Mouse (Mus musculus) thymus, postnatal 4 days (tissue): ENCODE measurements around the gene Olfr15.
A peak's percentile ranks its signal among the peaks of the same experiment; 100 is the strongest.
"Not testable (repeated sequence)": the region's sequence is repeated elsewhere in the genome, so short reads cannot be mapped to it uniquely, and the experiment has no call there.

ENCODE experiments used
- DNase-seq: peaks from one replicate; pipeline ENCODE4 v3.0.0; 2021

Olfr15 gene

DNA sequence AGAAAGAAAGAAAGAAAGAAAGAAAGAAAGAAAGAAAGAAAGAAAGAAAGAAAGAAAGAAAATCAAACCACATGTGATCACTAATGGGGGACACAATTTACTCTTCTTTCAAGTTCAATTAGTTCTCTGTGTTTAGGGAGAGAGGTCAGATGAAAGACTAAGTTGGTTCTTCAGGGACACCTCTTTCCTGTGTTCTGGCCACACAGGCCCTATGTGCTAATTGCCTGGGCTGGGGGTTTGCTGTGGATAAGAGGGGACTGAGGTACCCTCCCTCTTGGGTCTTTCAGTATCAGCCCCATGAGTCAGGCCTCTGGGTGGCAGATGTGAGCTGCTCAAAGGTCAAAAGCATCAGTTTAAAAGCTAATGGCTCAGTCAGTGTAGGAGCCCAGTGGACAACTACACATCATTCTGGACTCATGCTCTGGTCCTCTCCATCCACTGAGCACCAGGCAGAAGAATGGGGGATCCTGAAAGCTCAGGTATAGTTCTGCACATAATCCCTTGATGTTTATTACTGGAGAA lies at the start of gene Olfr15:
Gene Olfr15, plus strand, starts transcription at position 291 of the 522 bp plus-strand sequence.
- DNase-seq, result no peak

DNA sequence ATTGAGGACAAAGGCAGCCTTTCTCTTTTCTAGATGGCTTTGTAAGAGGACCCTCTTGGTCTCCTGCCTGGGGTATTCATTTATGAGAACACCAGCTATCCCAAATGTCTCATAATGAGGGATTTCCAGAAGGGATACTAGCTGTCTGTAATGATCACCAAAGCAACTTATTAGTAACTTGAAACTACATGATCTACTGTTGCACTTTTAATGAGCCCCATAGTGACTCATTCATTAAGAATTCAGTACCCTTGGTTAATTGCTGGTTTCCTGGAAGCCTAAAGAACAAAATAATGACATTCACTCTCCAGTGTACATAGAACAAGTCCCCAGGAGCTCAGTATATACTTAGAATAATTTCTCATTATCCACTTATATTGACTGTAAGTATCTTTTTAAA lies 49.4 kb upstream of the Olfr15 start:
- no peak for DNase-seq

- DNase-seq, result no peak
Measured at GRCm38 (mm10) chr16:3788394-3788793, 42.3 kb upstream of the Olfr15 start.

GRCm38 (mm10) chr16:3808176-3808575 lies 22.5 kb upstream of the Olfr15 start:
- DNase-seq, result no peak

GRCm38 (mm10) chr16:3814667-3815066 lies 16.0 kb upstream of the Olfr15 start:
- not testable (repeated sequence) for DNase-seq

DNA sequence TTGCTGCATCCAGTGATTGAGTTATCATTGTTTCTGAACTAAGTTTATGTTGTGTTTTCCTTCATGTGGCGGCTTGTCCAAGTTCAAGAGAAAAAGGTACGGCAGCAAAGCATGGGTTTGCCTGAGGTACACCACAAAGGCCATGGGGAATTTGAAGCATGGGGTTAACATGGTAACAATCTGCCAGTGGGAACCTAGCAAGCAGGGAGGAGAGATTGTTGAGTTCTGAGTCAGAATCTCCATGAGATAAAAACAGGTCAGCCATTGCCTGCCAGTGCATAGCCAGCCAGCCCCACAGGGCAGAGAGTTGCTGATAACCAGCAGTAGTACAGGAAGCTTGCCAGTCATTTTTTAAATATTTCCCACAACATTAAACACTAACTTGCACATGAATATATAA lies 10.5 kb upstream of the Olfr15 start:
- DNase-seq, result no peak

DNA sequence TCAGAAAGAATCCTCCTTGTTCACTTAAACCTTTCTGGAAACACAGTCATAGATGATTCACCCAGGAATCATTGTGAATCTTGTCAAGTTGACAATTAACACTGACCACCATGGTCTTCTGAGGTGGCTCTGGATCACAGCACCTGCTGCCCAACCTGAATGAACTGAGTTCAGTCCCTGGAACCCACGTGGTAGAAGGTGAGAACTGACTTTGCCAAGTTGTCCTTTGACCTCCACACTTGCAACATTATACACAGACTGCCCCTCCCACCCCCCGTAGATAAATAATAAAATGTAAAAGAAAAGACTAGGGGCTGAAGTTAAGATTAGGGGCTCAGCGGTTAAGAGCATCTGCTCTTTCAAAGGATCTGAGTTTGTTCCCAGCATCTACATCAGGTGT lies 2.7 kb upstream of the Olfr15 start:
- DNase-seq, result no peak

DNA sequence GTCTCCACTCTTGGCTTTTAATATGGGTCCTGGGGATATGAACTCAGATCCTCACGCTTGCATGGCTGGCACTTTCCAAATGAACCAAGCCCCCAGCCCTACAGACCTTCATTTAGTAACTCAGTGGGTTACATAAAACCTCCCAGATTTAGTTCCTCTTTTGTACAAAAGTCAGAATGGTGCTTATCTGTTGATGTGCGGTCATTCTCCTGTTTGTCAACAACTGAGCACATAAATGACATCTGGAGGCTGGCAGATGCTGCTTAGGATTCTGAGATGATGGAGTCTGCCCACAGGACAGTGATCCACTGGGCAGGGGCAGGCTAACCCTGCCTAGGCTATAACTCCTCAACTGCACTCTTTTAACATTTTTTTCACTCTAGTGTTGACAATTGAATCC lies 951 bp upstream of the Olfr15 start:
- no peak for DNase-seq

- DNase-seq, result no peak
Measured at GRCm38 (mm10) chr16:3835461-3835860, 4.8 kb downstream of the Olfr15 start.

GRCm38 (mm10) chr16:3839157-3839885 lies 8.6 kb downstream of the Olfr15 start:
- peak; percentile 32 for DNase-seq

GRCm38 (mm10) chr16:3842989-3843388 lies 12.3 kb downstream of the Olfr15 start:
- DNase-seq, result no peak

GRCm38 (mm10) chr16:3843796-3844195 lies 13.1 kb downstream of the Olfr15 start:
- DNase-seq, result no peak

DNA sequence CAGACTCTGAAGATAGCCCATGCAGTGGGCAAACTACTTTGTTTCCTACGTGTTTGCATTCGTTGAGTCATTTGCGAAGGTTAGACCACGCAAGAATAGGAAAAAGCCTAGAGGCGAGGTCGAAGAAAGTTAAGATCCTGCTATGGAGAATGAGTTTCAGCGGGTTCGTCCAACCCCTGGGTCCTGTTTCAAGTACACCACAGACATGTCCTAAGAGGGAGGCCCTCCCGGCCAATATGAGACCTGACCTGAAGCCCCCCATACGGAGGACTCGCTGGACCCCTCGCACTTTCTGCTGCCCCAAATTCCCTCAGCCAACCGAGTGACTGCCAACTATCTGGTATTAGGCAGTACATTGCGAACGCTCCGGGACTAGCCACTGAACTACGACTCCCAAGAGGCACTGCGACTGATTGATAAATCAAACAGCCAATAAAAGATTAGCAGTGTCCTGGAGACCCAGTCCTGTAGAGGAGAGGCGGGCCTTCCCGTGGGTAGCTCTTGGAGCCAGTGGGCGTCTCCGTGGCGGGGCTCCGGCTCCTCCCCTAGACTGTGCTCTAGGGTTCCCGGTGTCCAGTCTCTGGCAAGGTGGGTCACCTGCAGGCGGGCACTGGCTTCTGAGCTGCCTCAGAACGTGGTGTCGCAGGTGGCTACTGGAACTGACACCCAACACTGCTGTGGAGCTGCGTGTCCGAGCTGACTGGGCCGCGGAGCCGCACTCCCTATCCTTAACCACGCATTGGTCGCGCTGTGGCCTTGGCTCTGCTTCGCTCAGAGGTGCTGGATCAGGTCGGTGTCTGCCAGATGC lies 16.2 kb downstream of the Olfr15 start, which contains the start of gene Zfp174:
Gene Zfp174, plus strand, starts transcription at position 558 of the 808 bp plus-strand sequence.
- DNase-seq, result peak; percentile 90

GRCm38 (mm10) chr16:3847871-3848270 lies 17.2 kb downstream of the Olfr15 start:
- no peak for DNase-seq

- DNase-seq, result no peak
Measured at GRCm38 (mm10) chr16:3848416-3848815, 17.7 kb downstream of the Olfr15 start.

DNA sequence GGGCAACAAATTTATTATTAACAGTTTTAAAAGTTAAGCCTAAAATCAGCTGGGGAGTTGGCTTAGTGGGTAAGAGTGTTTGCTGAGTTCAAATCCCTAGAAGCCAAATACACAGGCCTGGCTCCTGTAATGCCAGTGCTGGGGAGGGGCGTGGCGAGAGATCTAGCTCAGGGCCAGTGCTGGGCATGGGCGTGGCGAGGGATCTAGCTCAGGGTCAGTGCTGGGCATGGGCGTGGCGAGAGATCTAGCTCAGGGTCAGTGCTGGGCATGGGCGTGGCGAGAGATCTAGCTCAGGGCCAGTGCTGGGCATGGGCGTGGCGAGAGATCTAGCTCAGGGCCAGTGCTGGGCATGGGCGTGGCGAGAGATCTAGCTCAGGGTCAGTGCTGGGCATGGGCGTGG lies 20.6 kb downstream of the Olfr15 start:
- DNase-seq, result not testable (repeated sequence)

- DNase-seq, result no peak
Measured at GRCm38 (mm10) chr16:3852586-3852985, 21.9 kb downstream of the Olfr15 start.

- DNase-seq, result no peak
Measured at GRCm38 (mm10) chr16:3854437-3855182, 23.9 kb downstream of the Olfr15 start.

DNA sequence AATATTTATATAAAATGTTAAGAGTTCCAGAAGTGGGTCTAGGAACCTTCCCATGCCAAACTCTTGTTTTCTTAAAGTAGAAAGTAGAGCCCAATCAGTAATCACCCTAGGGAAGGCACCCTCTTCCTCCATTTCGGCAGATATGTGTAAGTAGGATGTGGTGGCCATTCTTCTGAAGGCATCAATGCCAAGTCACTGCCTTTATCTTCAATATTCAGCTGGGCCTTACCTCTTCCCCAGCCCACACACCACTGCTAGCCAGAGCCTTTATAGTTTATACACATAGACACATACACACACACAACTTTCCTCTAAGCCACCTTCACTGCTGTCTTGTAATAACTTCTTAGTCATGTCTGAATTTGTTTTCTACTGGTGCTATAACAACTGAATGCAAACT lies 25.1 kb downstream of the Olfr15 start:
- no peak for DNase-seq

DNA sequence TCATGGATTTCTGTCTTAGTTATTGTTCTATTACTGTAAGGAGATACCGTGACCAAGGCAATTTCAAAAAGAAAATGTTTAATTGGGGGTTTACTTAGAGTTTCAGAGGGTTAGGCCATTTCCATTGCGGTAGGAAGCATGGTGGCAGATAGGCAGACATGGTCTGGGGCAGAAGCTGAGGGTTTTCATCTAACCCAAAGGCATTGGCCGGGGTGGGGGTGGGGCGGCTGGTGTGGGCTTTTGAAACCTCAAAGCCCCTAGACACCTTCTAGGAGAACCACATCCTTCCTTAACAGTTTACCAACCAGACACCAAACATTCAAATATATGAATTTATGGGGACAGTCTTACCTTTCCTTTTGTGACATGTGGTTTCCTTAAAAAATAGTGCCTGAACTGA lies 28.6 kb downstream of the Olfr15 start:
- DNase-seq, result no peak

DNA sequence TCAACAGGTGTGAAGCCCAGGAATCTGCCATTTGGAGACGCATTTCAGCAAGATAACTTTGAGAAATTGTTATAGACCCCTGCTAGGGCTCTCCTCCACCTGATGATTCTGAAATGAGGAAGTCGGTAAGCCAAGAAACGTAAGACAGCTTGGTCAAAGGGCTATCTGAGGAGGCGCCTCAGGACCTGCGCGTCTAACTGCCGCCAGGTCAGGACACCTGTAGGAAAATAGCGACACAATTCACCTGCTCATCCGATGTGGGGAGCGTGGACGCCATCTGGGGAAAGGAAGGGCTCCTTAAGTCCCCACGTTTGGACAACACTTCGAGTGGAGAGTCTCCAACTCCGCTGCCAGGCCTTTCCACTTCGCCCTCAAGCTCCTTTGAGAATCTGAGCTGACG lies 41.1 kb downstream of the Olfr15 start:
- no peak for DNase-seq

DNA sequence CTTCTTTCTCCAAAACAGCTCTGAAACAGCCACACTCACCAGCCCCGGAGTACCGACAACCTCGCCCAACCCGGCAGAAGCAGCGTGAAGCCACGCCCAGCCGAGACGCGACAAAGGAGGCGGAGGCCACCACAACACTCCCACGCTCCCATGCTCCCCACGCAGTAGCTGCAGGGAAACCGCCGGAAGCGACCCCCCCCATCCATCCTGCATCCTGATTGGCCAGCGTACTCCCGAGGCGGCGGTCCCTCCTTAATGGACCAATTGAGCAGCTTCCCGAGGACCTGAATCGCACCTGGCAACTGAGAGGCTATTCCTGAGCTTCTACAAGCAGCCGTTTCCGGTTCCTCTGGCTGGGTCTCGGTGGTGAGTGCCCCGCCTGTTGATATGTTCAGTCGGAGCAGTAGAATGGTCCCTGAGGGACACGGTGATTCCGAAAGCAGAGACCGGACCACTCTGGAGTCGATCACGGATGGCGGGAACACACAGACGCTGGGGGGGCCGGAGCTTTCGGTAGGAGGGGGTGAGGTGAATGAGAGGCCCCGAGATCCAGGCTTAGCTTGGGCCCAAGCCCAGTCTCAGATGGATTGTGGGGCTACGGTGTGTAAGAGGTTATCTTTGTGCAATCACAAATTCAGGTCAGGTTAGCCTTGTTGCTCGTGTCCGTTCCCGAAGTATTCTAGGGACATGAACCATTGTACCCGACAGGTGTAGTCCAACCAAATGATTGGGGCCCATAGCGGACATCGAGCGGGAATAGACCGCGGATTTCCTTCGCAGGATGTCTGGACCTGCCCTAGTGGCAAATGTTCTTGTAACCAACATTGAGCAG lies 41.8 kb downstream of the Olfr15 start, which contains the start of gene Naa60:
Gene Naa60, plus strand, starts transcription at position 160 of the 832 bp plus-strand sequence.
- peak; percentile 94 for DNase-seq
